Mouse (Mus musculus): ENCODE results near the gene Fosb. TPM values are rescaled to one million over a fixed set of nuclear protein-coding genes. Genes with fewer than 3 reads are reported as not detected.

Fosb gene
- polyA plus RNA-seq, 1 experiment from 2014 or later = not detected

DNA sequence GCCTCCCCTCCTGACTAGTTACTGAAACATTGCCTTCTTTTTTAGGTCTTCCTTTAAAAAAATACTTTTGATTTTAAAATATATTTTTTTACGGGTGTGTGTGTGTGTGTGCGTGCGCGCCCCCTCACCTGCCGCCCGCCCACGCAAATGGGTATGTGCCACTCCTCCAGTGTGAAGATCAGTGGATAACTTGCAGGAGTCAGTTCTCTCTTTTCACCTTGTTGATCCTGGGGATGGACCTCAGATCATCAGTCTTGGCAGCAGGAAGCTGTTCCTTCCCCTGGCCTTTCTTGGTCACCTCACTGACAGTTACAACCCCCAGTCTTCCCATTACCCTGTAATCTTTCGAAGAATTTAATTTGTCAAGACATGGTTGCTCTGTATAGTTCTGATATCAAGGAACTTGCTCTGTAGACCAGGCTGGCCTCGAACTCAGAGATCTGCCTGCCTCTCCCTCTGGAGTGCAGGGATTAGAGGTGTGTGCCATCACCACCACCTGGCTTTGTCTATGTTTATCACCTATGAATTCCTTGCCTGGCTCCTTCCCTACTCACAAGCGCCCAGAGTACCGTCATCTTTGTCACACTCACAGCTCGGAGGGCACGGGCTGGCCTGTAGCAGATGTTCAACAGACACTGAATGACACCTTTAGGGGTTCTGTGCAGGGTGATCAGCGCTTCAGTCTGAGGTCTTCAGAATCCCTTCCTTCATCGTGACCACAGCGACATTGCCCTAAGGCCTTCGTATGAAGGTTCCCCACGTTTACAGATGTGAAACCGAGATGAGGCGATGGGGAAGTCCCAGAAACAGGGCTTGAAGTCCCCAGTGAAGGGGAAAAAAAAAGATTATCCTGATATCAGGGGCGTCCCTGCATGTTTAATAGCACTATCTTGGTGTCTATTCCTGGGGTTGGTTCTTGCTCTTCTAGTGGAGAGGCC is 15.7 kb upstream of the Fosb start:
- Histone ChIP-seq H3K36me3 (ENCODE audit: control insufficient read depth, insufficient read depth, low read length) (no peaks in the 10 kb centered on the region), H3K9ac (ENCODE audit: low read depth, low read length) (no peak overlapping the region), H3K27ac (ENCODE audit: low read depth, low read length) (no peak overlapping the region), H3K9me3 (ENCODE audit: control insufficient read depth, low read length) (no peaks in the 10 kb centered on the region), H3K4me1 (replicated peaks; ENCODE audit: control insufficient read depth, insufficient read depth, low read length) (0 out of 2 replicates have a peak, but pooled peaks cover 7% of the 10 kb centered on the region), H3K27me3 (ENCODE audit: control insufficient read depth, insufficient read depth, low read length) (no peaks in the 10 kb centered on the region), H3K4me3 (ENCODE audit: low read depth, low read length) (no peak overlapping the region), H3K4me2 (replicated peaks; ENCODE audit: low read depth, low read length) (no peak overlapping the region)
- DNase-seq (ENCODE audit: low spot score) = no peak
- WGBS = 77% methylated on average over 21 of the region's 21 CpGs
- no peak for ATAC-seq (ENCODE audit: low FRiP score)

DNA sequence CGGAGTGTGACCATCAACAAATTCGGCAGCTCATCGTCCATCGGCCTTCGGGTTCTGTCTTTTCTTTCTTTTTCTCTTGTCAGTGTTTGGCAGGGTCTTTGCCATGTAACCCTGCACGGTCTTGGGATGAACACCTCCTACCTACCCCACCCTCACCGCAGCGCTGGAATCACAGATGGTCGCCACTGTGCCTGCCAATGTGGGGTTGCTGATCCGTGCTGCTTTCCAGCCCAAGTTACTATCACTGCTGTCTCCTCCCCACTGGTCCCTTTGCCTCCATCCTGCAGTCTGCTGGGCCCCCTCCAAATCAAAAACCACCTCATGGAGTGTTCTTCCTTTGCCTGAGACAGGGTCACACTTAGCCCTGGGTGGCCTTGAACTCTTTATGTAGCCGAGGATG is 14.4 kb upstream of the Fosb start:
- Histone ChIP-seq H3K9me3 (ENCODE audit: control insufficient read depth, low read length) (no peaks in the 10 kb centered on the region), H3K27ac (ENCODE audit: low read depth, low read length) (no peak overlapping the region), H3K4me2 (replicated peaks; ENCODE audit: low read depth, low read length) (no peak overlapping the region), H3K4me1 (replicated peaks; ENCODE audit: control insufficient read depth, insufficient read depth, low read length) (0 out of 2 replicates have a peak, but pooled peaks cover 10% of the 10 kb centered on the region), H3K4me3 (ENCODE audit: low read depth, low read length) (no peak overlapping the region), H3K9ac (ENCODE audit: low read depth, low read length) (no peak overlapping the region), H3K27me3 (ENCODE audit: control insufficient read depth, insufficient read depth, low read length) (0 out of 2 replicates have a peak, but pooled peaks cover 1% of the 10 kb centered on the region), H3K36me3 (ENCODE audit: control insufficient read depth, insufficient read depth, low read length) (no peaks in the 10 kb centered on the region)
- DNase-seq (ENCODE audit: low spot score) (no peak), ATAC-seq (ENCODE audit: low FRiP score) (no peak)
- WGBS = 85% methylated on average over 11 of the region's 11 CpGs

DNA sequence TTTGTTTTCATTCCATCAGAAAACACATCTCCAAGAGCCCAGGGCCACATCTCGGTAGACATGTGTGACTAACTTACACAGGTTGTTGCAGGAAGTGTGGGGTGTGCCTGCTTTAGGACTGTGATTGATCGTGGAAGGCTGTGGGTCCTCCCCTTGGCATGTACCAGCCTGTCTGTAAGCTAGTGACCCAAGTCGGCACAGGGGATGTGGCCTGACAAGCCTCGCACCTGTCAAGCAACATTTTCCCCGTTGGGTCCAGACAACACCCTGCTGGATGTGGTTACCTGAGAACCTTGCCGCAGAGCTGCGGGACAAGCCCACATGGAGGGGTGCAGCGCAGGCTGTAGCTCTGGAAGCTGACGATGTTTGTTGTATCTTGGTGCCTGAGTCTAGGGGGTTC is 12.6 kb upstream of the Fosb start:
- ATAC-seq (ENCODE audit: low FRiP score) = no peak
- WGBS = 54% methylated on average over 9 of the region's 9 CpGs
- no peak for DNase-seq (ENCODE audit: low spot score)
- H3K36me3 ChIP-seq (ENCODE audit: control insufficient read depth, insufficient read depth, low read length) = no peaks in the 10 kb centered on the region
- H3K4me3 ChIP-seq (ENCODE audit: low read depth, low read length) = no peak overlapping the region
- H3K9ac ChIP-seq (ENCODE audit: low read depth, low read length) = no peak overlapping the region
- 0 out of 2 replicates have a peak, but pooled peaks cover 10% of the 10 kb centered on the region for H3K4me1 ChIP-seq (replicated peaks; ENCODE audit: control insufficient read depth, insufficient read depth, low read length)
- no peaks in the 10 kb centered on the region for H3K9me3 ChIP-seq (ENCODE audit: control insufficient read depth, low read length)
- 0 out of 2 replicates have a peak, but pooled peaks cover 2% of the 10 kb centered on the region for H3K27me3 ChIP-seq (ENCODE audit: control insufficient read depth, insufficient read depth, low read length)
- H3K4me2 ChIP-seq (replicated peaks; ENCODE audit: low read depth, low read length) = no peak overlapping the region
- H3K27ac ChIP-seq (ENCODE audit: low read depth, low read length) = no peak overlapping the region

DNA sequence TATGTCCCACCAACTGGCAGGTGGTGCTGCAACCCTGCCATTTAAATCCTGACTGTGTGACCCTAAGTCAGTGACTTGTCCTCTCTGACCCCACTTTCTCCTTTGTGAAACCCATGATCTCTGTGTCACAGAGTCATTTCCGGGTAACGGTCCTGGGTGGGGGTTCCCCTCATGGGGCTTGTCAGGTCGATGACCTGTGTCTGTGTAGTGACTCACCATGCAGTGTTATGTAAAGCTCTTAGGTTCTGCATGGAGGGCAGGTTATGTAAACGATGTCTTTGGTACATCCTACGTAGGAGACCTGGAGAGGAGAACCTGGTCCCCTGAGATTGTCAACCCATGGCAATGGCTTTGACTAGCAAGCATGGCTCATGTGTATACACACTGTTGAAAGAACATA is 11.6 kb upstream of the Fosb start:
- Histone ChIP-seq H3K4me2 (replicated peaks; ENCODE audit: low read depth, low read length) (no peak overlapping the region), H3K4me1 (replicated peaks; ENCODE audit: control insufficient read depth, insufficient read depth, low read length) (0 out of 2 replicates have a peak, but pooled peaks cover 6% of the 10 kb centered on the region), H3K4me3 (ENCODE audit: low read depth, low read length) (no peak overlapping the region), H3K27ac (ENCODE audit: low read depth, low read length) (no peak overlapping the region), H3K36me3 (ENCODE audit: control insufficient read depth, insufficient read depth, low read length) (no peaks in the 10 kb centered on the region), H3K9ac (ENCODE audit: low read depth, low read length) (no peak overlapping the region), H3K27me3 (ENCODE audit: control insufficient read depth, insufficient read depth, low read length) (0 out of 2 replicates have a peak, but pooled peaks cover 2% of the 10 kb centered on the region), H3K9me3 (ENCODE audit: control insufficient read depth, low read length) (no peaks in the 10 kb centered on the region)
- DNase-seq (ENCODE audit: low spot score) (no peak), ATAC-seq (ENCODE audit: low FRiP score) (no peak)
- 57% methylated on average over 5 of the region's 5 CpGs for WGBS

GRCm38 (mm10) chr7:19320637-19321036 is 10.8 kb upstream of the Fosb start:
- H3K27me3 ChIP-seq (ENCODE audit: control insufficient read depth, insufficient read depth, low read length) = 0 out of 2 replicates have a peak, but pooled peaks cover 2% of the 10 kb centered on the region
- no peaks in the 10 kb centered on the region for H3K36me3 ChIP-seq (ENCODE audit: control insufficient read depth, insufficient read depth, low read length)
- H3K9me3 ChIP-seq (ENCODE audit: control insufficient read depth, low read length) = no peaks in the 10 kb centered on the region
- H3K4me1 ChIP-seq (replicated peaks; ENCODE audit: control insufficient read depth, insufficient read depth, low read length) = 0 out of 2 replicates have a peak, but pooled peaks cover 6% of the 10 kb centered on the region
- H3K4me2 ChIP-seq (replicated peaks; ENCODE audit: low read depth, low read length) = peak overlapping the region; percentile 87
- H3K27ac ChIP-seq (ENCODE audit: low read depth, low read length) = no peak overlapping the region
- no peak for DNase-seq (ENCODE audit: low spot score)
- ATAC-seq (ENCODE audit: low FRiP score) = no peak
- WGBS = 40% methylated on average over 7 of the region's 7 CpGs
- H3K9ac ChIP-seq (ENCODE audit: low read depth, low read length) = no peak overlapping the region
- H3K4me3 ChIP-seq (ENCODE audit: low read depth, low read length) = no peak overlapping the region

DNA sequence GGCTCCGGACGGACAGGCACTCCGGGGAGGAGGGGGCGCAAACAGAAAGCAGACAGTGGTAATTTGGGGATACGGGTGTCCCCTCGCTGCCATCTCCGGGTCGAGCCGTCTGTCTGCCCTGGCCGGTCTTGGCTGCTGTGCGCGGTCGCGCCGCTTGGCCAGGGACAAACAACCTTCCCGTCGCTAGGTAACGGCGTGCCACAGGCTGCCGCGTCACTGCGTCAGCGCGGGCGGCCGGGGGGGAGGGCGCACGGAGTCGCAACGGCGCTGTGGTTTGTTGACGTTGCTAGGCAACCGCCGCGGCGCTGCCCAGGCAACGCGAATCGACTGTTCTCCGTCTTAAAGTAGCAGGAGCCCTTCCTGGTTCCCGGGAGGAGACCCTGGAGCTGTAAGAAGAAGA is 10.1 kb upstream of the Fosb start:
- WGBS = under 1% methylated on average over 41 of the region's 41 CpGs
- Histone ChIP-seq H3K27me3 (ENCODE audit: control insufficient read depth, insufficient read depth, low read length) (0 out of 2 replicates have a peak, but pooled peaks cover 2% of the 10 kb centered on the region), H3K4me3 (ENCODE audit: low read depth, low read length) (peak overlapping the region; percentile 32), H3K27ac (ENCODE audit: low read depth, low read length) (no peak overlapping the region; the same call in 1 of the 2 replicates), H3K9ac (ENCODE audit: low read depth, low read length) (peak overlapping the region; percentile 29; the same call in 1 of the 2 replicates), H3K9me3 (ENCODE audit: control insufficient read depth, low read length) (no peaks in the 10 kb centered on the region), H3K4me2 (replicated peaks; ENCODE audit: low read depth, low read length) (peak overlapping the region; percentile 87), H3K4me1 (replicated peaks; ENCODE audit: control insufficient read depth, insufficient read depth, low read length) (0 out of 2 replicates have a peak, but pooled peaks cover 6% of the 10 kb centered on the region), H3K36me3 (ENCODE audit: control insufficient read depth, insufficient read depth, low read length) (no peaks in the 10 kb centered on the region)
- peak; percentile 96 for ATAC-seq (ENCODE audit: low FRiP score)
- peak; percentile 99 for DNase-seq (ENCODE audit: low spot score)

DNA sequence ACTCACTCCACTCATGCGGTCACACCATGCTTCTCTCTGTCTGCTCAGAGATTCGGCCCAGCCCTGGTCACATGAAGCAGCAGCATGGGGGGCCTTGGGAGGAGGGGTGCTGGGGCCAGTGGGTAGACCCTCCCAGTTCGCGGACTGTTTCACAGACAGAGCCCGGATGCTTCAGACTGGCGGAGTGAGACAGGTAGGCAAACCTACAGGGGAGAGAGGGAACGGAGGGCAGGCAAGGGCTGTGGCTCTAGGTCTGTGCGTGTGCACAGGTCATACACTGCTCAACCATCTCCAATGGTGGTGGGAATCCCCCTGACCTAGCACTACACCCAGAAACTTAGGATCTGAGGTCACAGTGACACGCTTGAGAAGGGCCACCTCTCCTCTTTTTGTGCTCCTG is 9.6 kb upstream of the Fosb start:
- no peak for DNase-seq (ENCODE audit: low spot score)
- H3K4me2 ChIP-seq (replicated peaks; ENCODE audit: low read depth, low read length) = peak overlapping the region; percentile 87
- peak overlapping the region; percentile 29 for H3K9ac ChIP-seq (ENCODE audit: low read depth, low read length)
- H3K27ac ChIP-seq (ENCODE audit: low read depth, low read length) = no peak overlapping the region
- 0 out of 2 replicates have a peak, but pooled peaks cover 6% of the 10 kb centered on the region for H3K4me1 ChIP-seq (replicated peaks; ENCODE audit: control insufficient read depth, insufficient read depth, low read length)
- peak overlapping the region; percentile 32 for H3K4me3 ChIP-seq (ENCODE audit: low read depth, low read length)
- ATAC-seq (ENCODE audit: low FRiP score) = peak; percentile 75
- H3K36me3 ChIP-seq (ENCODE audit: control insufficient read depth, insufficient read depth, low read length) = no peaks in the 10 kb centered on the region
- 15% methylated on average over 9 of the region's 9 CpGs for WGBS
- H3K9me3 ChIP-seq (ENCODE audit: control insufficient read depth, low read length) = no peaks in the 10 kb centered on the region
- 0 out of 2 replicates have a peak, but pooled peaks cover 2% of the 10 kb centered on the region for H3K27me3 ChIP-seq (ENCODE audit: control insufficient read depth, insufficient read depth, low read length)

GRCm38 (mm10) chr7:19318676-19319075 is 8.8 kb upstream of the Fosb start:
- Histone ChIP-seq H3K4me2 (replicated peaks; ENCODE audit: low read depth, low read length) (no peak overlapping the region), H3K27me3 (ENCODE audit: control insufficient read depth, insufficient read depth, low read length) (peaks cover 6% of the 10 kb centered on the region; the same call in 1 of the 2 replicates), H3K9me3 (ENCODE audit: control insufficient read depth, low read length) (no peaks in the 10 kb centered on the region), H3K9ac (ENCODE audit: low read depth, low read length) (no peak overlapping the region), H3K36me3 (ENCODE audit: control insufficient read depth, insufficient read depth, low read length) (no peaks in the 10 kb centered on the region), H3K4me3 (ENCODE audit: low read depth, low read length) (no peak overlapping the region), H3K27ac (ENCODE audit: low read depth, low read length) (no peak overlapping the region), H3K4me1 (replicated peaks; ENCODE audit: control insufficient read depth, insufficient read depth, low read length) (0 out of 2 replicates have a peak, but pooled peaks cover 6% of the 10 kb centered on the region)
- ATAC-seq (ENCODE audit: low FRiP score) (no peak), DNase-seq (ENCODE audit: low spot score) (no peak)
- WGBS = 81% methylated on average over 7 of the region's 7 CpGs

All from hindbrain, embryonic 11.5 days (tissue).